ENCODE assay signal across 20 mouse cellular contexts in genomic region chr1:34223866-34224265, GRCm38 (mm10).
"Had no signal": no experiment of that assay in that cellular context is flagged by ENCODE, and none has a peak within 500 bp of the region (broad histone marks: within the 10 kb centered on the region; RNA-seq: fewer than 3 reads in every experiment).

No protein-coding gene starts in this region.

- H3K36me3 ChIP-seq: intestine, embryonic 15.5 days had no signal

- H3K4me1 ChIP-seq: kidney, embryonic 15.5 days; megakaryocyte, embryonic 14.5 days; midbrain, embryonic 10.5 days; midbrain, embryonic 13.5 days; neural tube, embryonic 13.5 days had no signal

- H3K4me2 ChIP-seq: intestine, embryonic 15.5 days; kidney, embryonic 15.5 days; midbrain, embryonic 13.5 days; neural tube, embryonic 13.5 days had no signal

- H3K27ac ChIP-seq: intestine, embryonic 15.5 days; kidney, embryonic 15.5 days; left cerebral cortex, adult 2 months; liver, embryonic 14.5 days; midbrain, embryonic 10.5 days; midbrain, embryonic 13.5 days; neural tube, embryonic 13.5 days had no signal

- H3K9me3 ChIP-seq: intestine, embryonic 15.5 days; kidney, embryonic 15.5 days; megakaryocyte, embryonic 14.5 days; midbrain, embryonic 10.5 days; midbrain, embryonic 13.5 days; neural tube, embryonic 13.5 days had no signal

- H3K27me3 ChIP-seq: intestine, embryonic 15.5 days; kidney, embryonic 15.5 days; megakaryocyte, embryonic 14.5 days; midbrain, embryonic 13.5 days; neural tube, embryonic 13.5 days had no signal

- H3K4me3 ChIP-seq: intestine, embryonic 15.5 days; kidney, embryonic 15.5 days; left cerebral cortex, adult 2 months; megakaryocyte, embryonic 14.5 days; midbrain, embryonic 10.5 days; midbrain, embryonic 13.5 days; myocyte; neural tube, embryonic 13.5 days had no signal

- H3K9ac ChIP-seq: intestine, embryonic 15.5 days; kidney, embryonic 15.5 days; liver, embryonic 14.5 days; midbrain, embryonic 13.5 days; neural tube, embryonic 13.5 days had no signal

- ATAC-seq: intestine, embryonic 15.5 days; midbrain, embryonic 13.5 days; midbrain, embryonic 16.5 days had no signal

- DNase-seq: kidney, adult 11 months; kidney, adult 8-10 months; kidney, postnatal 10 days; kidney, postnatal 36 days; layer of hippocampus, postnatal 36 days; lung, postnatal 36 days; retina, postnatal 1 day; right cerebral cortex, postnatal 25 days; spleen, adult 18-20 months; thymus, postnatal 25 days had no signal
